Mouse (Mus musculus) hindbrain, embryonic 15.5 days (tissue): Measurements from ENCODE around the gene Vsig8. TPM values are rescaled to one million over a fixed set of nuclear protein-coding genes. Genes with fewer than 3 reads are reported as not detected.

Experiments used
- ATAC-seq: fragments of 200-750 bp; cut with Nextera tagmentation; 2 replicates; pipeline ENCODE4 v1.8.0; 2017; ENCODE audit warnings: low read depth, moderate number of reproducible peaks, moderate TSS enrichment; ENCODE audit not compliant: low FRiP score
- H3K27ac ChIP-seq: fragments of 300-500 bp; sonication (generic); replicated peaks from 2 replicates; pipeline ENCODE4 v1.5.1; 2015; ENCODE audit warnings: mild to moderate bottlenecking, inconsistent platforms
- H3K27me3 ChIP-seq: fragments of 300-500 bp; sonication (generic); 2 replicates; pipeline ENCODE4 v1.6.1; 2015; ENCODE audit warnings: control low read depth, inconsistent platforms
- H3K36me3 ChIP-seq: fragments of 300-500 bp; sonication (generic); 2 replicates; pipeline ENCODE4 v1.6.1; 2015; ENCODE audit warnings: control low read depth, inconsistent platforms
- H3K4me1 ChIP-seq: fragments of 300-500 bp; sonication (generic); replicated peaks from 2 replicates; pipeline ENCODE4 v1.6.1; 2015; ENCODE audit warnings: control low read depth, inconsistent platforms
- H3K4me2 ChIP-seq: fragments of 300-500 bp; sonication (generic); 2 replicates; pipeline ENCODE4 v1.6.1; 2015; ENCODE audit warnings: moderate library complexity, mild to moderate bottlenecking, inconsistent platforms
- H3K4me3 ChIP-seq: fragments of 300-500 bp; sonication (generic); 2 replicates; pipeline ENCODE4 v1.5.1; 2015; ENCODE audit warnings: mild to moderate bottlenecking, inconsistent platforms
- H3K9ac ChIP-seq: fragments of 300-500 bp; sonication (generic); 2 replicates; pipeline ENCODE4 v1.6.1; 2015; ENCODE audit warnings: inconsistent platforms
- H3K9me3 ChIP-seq: fragments of 300-500 bp; sonication (generic); 2 replicates; pipeline ENCODE4 v1.6.1; 2016; ENCODE audit warnings: control low read depth, inconsistent platforms
- WGBS: fragments of 180-500 bp; shearing (Covaris S2); methylation state at CpG from one replicate; pipeline ENCODE4 v1.1.7; 2015; 5-methylcytosine and 5-hydroxymethylcytosine counted together
- polyA plus RNA-seq: library from polyadenylated mRNA; unstranded; fragments of >200 nt; fragmentation: Nextera tagmentation; extraction: Ambion mirVana; gene quantifications from 2 replicates; pipeline ENCODE4 v1.2.1, GENCODE M21; 2015

The Vsig8 gene
- polyA plus RNA-seq, 1 experiment from 2014 or later = 1.1 TPM

DNA sequence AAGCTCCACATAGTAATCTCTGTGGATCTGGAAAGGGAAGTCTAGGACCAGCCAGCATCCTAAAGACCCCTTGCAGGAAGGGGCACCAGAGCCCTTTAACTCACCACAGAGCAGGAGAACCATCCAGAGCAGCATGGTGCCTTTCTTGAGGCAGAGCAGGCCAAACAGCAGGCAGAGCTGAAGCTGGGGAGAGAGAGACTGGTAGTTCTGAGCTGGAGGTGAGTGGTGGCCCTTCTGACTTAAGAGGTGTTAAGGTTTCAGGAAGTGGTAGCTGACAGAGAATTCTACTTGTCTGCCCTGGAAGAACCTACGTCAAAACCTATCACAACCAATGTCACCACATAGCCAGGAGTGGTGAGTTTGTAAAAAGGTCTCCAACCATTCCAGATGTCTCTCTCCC, 46.6 kb downstream of the Vsig8 start, which contains the start of gene Fcrl6:
Gene Fcrl6 (minus strand): TSS at position 226 of the 400 bp plus-strand sequence.
- WGBS = 80% methylated on average over 1 of the region's 1 CpGs
- ATAC-seq = no peak

DNA sequence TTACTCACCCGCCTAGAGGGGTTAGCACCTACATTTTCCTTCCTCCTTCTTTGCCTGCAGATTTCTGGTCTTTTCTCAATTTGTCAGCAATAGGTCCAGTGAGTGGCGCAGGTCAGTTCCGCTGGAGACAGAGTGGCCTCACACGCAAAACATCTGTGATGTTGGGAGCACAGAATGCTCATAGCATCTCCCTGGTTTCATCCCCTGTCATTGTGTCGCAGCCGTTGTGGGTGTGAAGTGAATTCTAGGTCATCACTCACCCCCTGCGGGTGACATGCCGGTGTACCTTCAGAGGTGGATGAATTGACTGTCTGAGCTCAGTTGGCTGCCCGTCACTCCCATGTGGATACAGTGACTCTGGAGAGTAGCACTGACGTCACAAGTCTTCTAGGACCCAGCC, 55.6 kb downstream of the Vsig8 start:
- no peak for ATAC-seq
- H3K27me3 ChIP-seq = no peaks in the 10 kb centered on the region
- no peak overlapping the region for H3K27ac ChIP-seq
- H3K9ac ChIP-seq = no peak overlapping the region
- H3K4me3 ChIP-seq = no peak overlapping the region
- 82% methylated on average over 10 of the region's 10 CpGs for WGBS
- no peaks in the 10 kb centered on the region for H3K36me3 ChIP-seq
- H3K9me3 ChIP-seq = no peaks in the 10 kb centered on the region
- no peak overlapping the region for H3K4me2 ChIP-seq
- H3K4me1 ChIP-seq = peaks cover 3% of the 10 kb centered on the region; the same call in 1 of the 2 replicates

More for the DNA sequence above, 46.6 kb downstream of the Vsig8 start, which contains the start of gene Fcrl6:
- no peak within 1 kb of the TSS for H3K9ac ChIP-seq
- H3K9me3 ChIP-seq = no peaks in the 10 kb centered on the region
- H3K4me2 ChIP-seq = no peak within 1 kb of the TSS
- H3K27me3 ChIP-seq = no peaks in the 10 kb centered on the region
- no peaks in the 10 kb centered on the region for H3K36me3 ChIP-seq
- no peaks in the 10 kb centered on the region for H3K4me1 ChIP-seq
- no peak within 1 kb of the TSS for H3K4me3 ChIP-seq
- no peak within 1 kb of the TSS for H3K27ac ChIP-seq

DNA sequence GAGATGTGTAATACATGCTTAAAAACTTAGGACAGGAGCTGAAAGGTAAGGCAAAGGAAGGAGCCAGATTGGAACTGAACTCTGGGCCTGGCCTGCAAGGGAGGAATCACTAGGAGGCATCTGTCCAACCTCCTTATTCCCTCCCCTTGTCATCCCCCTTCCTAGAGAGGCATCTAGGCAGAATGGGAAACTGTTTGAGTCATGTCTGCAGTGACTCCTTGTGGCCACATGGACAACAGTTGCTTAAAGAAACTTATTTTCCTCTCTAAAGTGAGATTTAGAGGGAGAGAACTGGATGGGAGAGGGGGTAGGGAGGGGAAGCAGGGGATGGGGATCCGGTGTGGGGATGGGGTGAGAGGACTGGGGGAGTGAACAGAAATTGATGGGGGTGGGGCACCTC, 57.0 kb downstream of the Vsig8 start:
- no peak for ATAC-seq
- no peaks in the 10 kb centered on the region for H3K27me3 ChIP-seq
- H3K4me1 ChIP-seq = peaks cover 17% of the 10 kb centered on the region
- H3K36me3 ChIP-seq = no peaks in the 10 kb centered on the region
- H3K4me3 ChIP-seq = no peak overlapping the region
- no peak overlapping the region for H3K27ac ChIP-seq
- no peak overlapping the region for H3K9ac ChIP-seq
- no peak overlapping the region for H3K4me2 ChIP-seq
- WGBS = 61% methylated on average over 1 of the region's 1 CpGs
- no peaks in the 10 kb centered on the region for H3K9me3 ChIP-seq

Other genes starting within 250 kb of the Vsig8 start
- gene Kcnj9, start 226.6 kb upstream of the Vsig8 start, polyA plus RNA-seq = 4.1 and 4.3 TPM in 2 replicates
- gene Kcnj10, start 214.7 kb upstream of the Vsig8 start, polyA plus RNA-seq = 2.9 and 3.0 TPM in 2 replicates
- 3.8 and 3.9 TPM in 2 replicates for gene Pigm, start 179.4 kb upstream of the Vsig8 start, polyA plus RNA-seq
- 0.12 and 0.18 TPM in 2 replicates for gene Slamf9, start 80.6 kb upstream of the Vsig8 start, polyA plus RNA-seq
- gene Igsf9, start 74.2 kb upstream of the Vsig8 start, polyA plus RNA-seq = 45.7 and 49.3 TPM in 2 replicates
- gene Tagln2, start 55.9 kb upstream of the Vsig8 start, polyA plus RNA-seq = 77.7 and 83.7 TPM in 2 replicates
- 2.8 and 4.6 TPM in 2 replicates for gene Cfap45, start 35.1 kb upstream of the Vsig8 start, polyA plus RNA-seq
- 0.13 TPM in 1 of 2 replicates, not detected in the other for gene Slamf8, start 34.6 kb downstream of the Vsig8 start, polyA plus RNA-seq
- 0.22 and 0.26 TPM in 2 replicates for gene Fcrl6, start 46.6 kb downstream of the Vsig8 start, polyA plus RNA-seq
- gene Dusp23, start 77.0 kb downstream of the Vsig8 start, polyA plus RNA-seq = 8.5 and 10.1 TPM in 2 replicates
- gene Crp, start 142.1 kb downstream of the Vsig8 start, polyA plus RNA-seq = 0.09 and 0.12 TPM in 2 replicates